Mouse (Mus musculus) testis, postnatal 14 days (tissue): ENCODE measurements around the gene Prrc2b.

Source experiments
- DNase-seq: peaks from one replicate; pipeline ENCODE4 v3.0.0; 2021; ENCODE audit warnings: low spot score

Gene Prrc2b

DNA sequence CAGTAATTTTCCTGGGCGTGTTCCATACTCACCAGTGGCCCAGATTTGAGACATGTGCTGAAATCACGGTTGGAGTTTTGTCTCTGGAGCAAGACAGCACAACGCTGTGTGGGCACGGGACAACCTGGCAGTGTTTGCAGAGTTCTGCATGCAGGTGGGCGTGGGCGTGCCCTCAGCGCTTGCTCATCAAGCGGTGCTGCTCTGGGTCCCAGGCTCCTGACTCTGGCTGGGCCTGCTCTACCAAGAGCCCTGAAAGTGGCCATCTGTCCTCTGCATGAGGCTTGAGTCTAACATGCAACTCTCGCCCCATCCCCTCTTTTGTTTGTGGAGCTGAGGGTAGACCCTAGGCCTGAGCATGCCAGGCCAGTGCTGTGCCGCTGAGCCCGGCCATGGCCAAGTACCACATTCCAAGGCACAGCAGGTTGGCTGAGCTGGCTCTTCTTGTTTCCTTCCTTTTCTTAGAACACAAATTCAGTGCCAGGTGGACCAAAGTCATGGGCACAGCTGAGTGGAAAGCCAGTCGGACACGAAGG, 36.2 kb downstream of the Prrc2b start:
- no peak for DNase-seq

GRCm38 (mm10) chr2:32187649-32188048, 36.8 kb downstream of the Prrc2b start:
- no peak for DNase-seq

- no peak for DNase-seq
Observed at GRCm38 (mm10) chr2:32189060-32189681, 38.3 kb downstream of the Prrc2b start.

DNA sequence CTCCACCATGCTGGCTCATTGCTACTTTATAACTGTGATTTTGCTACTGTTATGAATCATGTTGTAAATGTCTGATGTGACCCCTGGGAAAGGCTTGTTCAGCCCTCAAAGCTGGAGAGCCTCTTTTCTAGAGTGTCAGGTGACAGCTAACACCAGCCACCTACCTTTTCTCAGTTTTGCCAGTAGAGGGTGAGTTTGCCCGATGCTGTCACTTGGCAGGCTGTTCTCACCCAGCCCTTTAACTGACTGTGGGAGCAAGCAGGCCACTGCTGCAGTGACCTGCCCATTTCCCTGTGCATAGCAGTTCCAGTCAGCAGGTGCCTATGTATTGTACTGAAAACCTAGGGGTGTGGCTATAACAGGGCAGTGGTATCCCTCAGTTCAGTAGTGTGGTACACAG, 39.7 kb downstream of the Prrc2b start:
- DNase-seq = no peak

- DNase-seq = no peak
Observed at GRCm38 (mm10) chr2:32191872-32192507, 41.1 kb downstream of the Prrc2b start.

DNA sequence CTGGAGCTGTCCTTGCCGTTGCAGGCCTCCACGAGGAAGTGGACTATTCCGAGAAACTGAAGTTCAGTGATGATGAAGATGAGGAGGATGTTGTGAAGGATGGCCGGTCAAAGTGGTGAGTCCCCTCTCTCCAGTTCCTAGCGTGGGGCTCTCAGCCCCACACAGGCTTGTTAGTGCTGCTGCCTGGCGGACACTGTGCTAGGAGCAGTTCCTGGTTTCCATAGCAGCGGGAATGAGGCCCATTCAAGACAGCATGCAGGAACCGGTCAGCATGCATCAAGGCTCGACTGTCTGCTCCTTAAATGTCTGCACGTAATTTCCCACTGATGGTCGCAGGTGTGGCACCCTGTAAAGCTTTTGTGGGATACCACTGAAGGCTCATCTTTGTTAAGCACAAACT, 48.1 kb downstream of the Prrc2b start:
- DNase-seq = no peak

DNA sequence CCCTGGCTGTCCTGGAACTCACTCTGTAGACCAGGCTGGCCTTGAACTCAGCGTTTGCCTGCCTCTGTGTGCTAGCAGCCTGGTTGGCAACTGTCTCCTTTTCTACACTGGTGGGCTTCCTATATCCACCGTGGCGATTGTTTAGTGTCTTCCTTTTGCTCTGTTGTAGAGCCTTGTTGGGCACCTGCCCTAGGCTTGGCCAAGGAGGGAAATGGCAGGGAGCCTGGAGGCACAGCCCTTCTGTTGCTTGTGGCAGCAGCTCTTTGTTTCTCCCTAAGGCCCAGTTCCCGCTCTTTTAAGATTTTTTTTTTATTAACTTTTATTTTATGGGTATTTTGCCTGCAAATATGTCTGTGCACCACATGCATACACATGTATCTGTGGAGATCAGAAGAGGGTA, 49.2 kb downstream of the Prrc2b start:
- no peak for DNase-seq

DNA sequence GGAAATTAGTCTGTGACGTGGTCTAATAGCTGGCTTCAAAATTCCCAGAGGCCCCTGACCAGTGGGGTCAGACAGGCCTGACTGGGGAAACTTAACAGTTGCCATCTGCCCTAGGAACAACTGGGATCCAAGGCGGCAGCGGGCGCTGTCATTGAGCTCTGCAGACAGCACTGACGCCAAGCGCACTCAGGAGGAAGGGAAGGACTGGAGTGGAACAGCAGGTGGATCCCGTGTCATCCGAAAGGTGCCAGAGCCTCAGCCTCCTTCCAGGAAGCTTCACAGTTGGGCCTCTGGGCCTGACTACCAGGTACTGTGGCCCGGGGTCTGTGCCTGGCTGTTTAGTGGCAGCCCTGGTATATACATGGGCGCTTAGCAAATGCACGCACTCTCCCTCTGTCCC, 49.8 kb downstream of the Prrc2b start:
- no peak for DNase-seq

GRCm38 (mm10) chr2:32201527-32201926, 50.6 kb downstream of the Prrc2b start:
- DNase-seq = no peak

GRCm38 (mm10) chr2:32203853-32204252, 53.0 kb downstream of the Prrc2b start:
- no peak for DNase-seq

DNA sequence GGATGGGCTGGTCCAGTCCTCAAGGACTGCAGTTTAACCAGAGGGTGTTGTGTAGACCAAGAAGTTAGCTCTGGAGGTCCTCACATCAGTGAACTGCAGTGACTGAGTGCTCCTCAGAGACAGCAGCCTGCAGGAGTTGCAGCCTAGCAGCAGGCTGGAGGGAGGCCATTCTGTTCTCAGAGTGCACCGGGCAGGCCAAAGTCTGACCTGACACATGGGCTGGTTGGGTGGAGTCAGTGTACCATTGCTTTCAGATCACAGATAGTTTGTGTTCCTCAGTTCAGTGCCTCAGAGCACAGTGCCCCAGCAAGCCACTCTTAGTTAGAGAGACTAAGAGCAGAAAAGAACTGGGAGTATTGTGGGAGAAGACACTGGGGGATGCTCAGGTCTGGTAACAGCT, 56.8 kb downstream of the Prrc2b start:
- no peak for DNase-seq

DNA sequence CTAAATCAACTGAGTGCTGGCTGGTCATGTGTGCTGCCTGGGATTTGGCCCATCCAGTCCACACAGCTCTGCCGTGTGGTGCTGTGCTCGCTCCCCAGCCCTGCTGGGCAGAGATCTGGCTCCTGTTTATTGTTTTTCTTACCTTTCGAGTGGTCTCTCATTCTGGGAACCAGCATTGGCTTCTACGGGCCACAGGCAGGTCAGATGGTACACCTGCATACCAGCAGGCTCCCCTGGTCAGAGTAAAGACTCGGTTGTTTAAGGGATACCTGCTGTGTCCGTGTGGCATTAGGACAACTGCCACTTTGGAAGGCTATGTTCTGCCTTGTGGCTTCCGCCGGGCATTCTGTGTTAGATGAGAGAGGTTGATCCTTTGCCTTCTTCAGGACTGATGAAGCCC, 60.8 kb downstream of the Prrc2b start:
- DNase-seq = no peak

GRCm38 (mm10) chr2:32213000-32213399, 62.1 kb downstream of the Prrc2b start:
- DNase-seq = no peak

DNA sequence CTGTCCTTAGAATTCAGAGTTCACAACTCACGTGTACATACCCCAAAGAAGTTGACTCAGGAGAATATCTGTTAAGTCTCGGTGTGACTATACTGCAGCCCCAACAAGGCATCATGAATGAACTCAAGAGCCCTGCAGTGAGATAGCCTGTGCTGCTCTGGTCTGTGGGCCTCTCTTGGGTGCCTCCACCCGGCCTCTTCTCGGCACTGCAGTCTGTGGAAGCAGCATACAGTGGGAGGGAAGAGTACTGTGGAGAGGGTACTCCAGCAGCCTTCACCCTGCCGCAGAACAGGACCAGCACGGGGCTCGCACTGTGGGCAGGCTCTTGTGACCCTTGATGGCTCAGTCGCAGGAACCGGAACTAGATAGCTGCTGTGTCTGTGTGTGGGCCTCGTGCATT, 64.7 kb downstream of the Prrc2b start:
- DNase-seq = no peak

DNA sequence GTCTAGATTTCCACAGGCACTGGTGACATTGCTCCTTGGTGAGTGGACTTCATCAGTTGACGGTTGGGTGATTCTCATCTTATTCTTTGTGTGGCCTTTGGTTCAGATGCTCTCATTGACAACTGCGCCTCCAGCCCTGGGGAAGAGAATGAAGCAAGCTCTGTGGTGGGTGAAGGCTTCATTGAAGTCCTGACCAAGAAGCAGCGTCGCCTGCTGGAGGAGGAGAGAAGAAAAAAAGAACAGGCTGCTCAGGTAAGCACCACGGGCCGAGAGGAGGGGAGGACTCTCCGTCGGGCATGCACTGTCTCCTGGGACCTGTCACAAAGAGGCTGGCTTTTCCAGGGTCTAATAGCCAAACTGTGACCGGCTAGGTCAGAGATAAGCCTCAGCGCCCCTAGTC, 65.6 kb downstream of the Prrc2b start:
- DNase-seq = no peak

- no peak for DNase-seq
Observed at GRCm38 (mm10) chr2:32217656-32218055, 66.8 kb downstream of the Prrc2b start.

GRCm38 (mm10) chr2:32218113-32218512, 67.2 kb downstream of the Prrc2b start:
- no peak for DNase-seq

DNA sequence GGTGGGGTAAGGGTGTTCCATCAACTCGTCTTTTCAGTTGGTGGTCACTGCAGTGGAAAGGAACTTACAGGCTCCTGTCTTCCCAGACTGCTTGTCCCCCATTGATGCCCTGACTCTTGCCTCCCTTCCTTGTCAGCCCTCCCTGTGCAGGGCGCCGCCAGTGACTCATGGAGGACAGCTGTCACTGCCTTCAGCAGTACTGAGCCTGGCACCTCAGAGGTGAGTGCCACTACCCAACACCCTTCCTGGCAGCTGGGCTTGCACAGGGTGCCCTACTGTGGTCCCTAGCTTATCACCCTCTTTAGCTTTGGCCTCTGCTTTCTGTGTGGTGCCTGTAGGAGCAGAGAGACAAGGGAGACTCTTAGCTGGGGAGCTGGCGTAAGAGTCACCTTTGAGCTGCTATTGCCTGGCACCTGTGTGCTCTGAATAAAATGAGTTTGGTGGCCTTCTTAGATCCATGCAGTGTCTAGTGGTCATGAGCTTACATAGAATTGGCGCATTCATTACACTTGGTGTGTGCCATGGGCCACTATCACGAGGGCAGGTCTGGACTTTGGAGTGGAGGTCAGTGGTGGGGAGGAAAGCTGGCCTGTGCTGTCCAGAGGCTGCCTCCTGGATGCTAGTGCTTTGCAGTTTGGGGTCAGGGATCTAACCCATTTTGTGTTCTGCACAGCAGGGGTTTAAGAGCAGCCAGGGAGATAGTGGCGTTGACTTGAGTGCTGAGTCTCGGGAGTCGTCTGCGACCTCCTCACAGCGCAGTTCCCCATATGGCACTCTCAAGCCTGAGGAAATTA, 67.9 kb downstream of the Prrc2b start:
- DNase-seq = no peak

- no peak for DNase-seq
Observed at GRCm38 (mm10) chr2:32219501-32219900, 68.6 kb downstream of the Prrc2b start.

- DNase-seq = no peak
Observed at GRCm38 (mm10) chr2:32220021-32220420, 69.1 kb downstream of the Prrc2b start.

GRCm38 (mm10) chr2:32220969-32221368, 70.1 kb downstream of the Prrc2b start:
- DNase-seq = no peak

DNA sequence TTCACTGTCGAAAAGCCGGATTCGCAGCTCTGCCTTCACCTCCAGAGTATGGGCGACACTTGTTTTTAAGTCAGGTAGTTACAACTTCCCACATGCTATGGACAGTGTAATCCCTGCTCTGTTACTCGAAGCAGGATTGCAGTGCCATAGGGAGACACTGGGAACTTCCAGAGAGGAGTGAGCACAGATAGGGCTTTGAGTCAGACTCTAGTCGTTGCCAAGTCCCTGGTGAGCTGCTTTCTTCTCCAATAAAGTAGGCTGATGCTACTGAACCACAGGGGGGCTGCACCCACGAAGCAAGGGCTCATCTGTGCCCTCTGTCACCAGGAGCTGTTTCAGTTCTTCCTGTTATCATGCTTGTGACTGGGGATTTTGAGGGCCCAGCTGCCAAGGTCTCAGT, 70.7 kb downstream of the Prrc2b start:
- no peak for DNase-seq

DNA sequence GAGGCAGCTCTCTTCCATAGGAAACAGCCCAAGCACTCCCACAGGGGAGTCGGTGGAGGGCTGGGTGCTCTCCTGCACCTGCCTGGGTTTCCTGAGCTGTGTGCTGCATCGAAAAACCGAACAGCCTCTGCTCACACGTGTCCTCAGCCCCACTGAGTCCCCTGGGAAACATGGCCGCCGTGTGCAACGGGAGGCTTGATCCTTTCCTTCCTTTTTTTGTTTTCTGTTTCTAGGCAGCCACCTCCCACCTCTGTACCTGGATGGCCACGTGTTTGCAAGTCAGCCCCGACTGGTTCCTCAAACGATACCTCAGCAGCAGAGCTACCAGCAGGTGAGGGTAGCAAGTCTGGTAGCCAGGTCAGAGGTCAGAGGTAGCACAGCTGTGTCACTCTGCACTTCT, 71.2 kb downstream of the Prrc2b start:
- DNase-seq = no peak
